ENCODE assay signal across 9 mouse cellular contexts in genomic region chr13:49480551-49480950, GRCm38 (mm10). TPM values are rescaled to one million over a fixed set of nuclear protein-coding genes. Genes with fewer than 3 reads are reported as not detected.
DNase-seq lines count a peak whose midpoint lies in the region; ATAC-seq and TF ChIP-seq lines count a peak whose summit lies in the region.
"Had no signal": no experiment of that assay in that cellular context is flagged by ENCODE, and none has a peak within 500 bp of the region (broad histone marks: within the 10 kb centered on the region; RNA-seq: fewer than 3 reads in every experiment).

No protein-coding gene starts in this region.

- no peaks in the 10 kb centered on the region for H3K27me3 ChIP-seq in forebrain, embryonic 14.5 days (replicated peaks; ENCODE audit: control insufficient read depth, insufficient read depth, low read length)
- no peaks in the 10 kb centered on the region for H3K27me3 ChIP-seq in forebrain, embryonic 11.5 days (ENCODE audit: control insufficient read depth, insufficient read depth, low read length)
- no peaks in the 10 kb centered on the region for H3K27me3 ChIP-seq in heart, postnatal 0 days (ENCODE audit: control insufficient read depth, insufficient read depth, low read length)
- no peaks in the 10 kb centered on the region for H3K27me3 ChIP-seq in stomach, embryonic 14.5 days (ENCODE audit: control insufficient read depth, insufficient read depth, low read length)
- H3K27me3 ChIP-seq: neural tube, embryonic 12.5 days had no signal

- DNase-seq in forebrain, embryonic 14.5 days (ENCODE audit: low spot score): peak; percentile 57
- DNase-seq in forebrain, embryonic 11.5 days (ENCODE audit: low spot score): no peak
- peak; percentile 44 for DNase-seq in lung, adult 2 months
- DNase-seq in lung, adult 18-20 months: no peak
- DNase-seq in heart, postnatal 0 days (ENCODE audit: low spot score): no peak
- no peak for DNase-seq in right cerebral cortex, postnatal 36 days (ENCODE audit: low spot score in 2 of 2)
- no peak for DNase-seq in spleen, adult 12 weeks (ENCODE audit: low spot score)

- H3K9ac ChIP-seq in forebrain, embryonic 14.5 days (ENCODE audit: low read length): no peak overlapping the region
- no peak overlapping the region for H3K9ac ChIP-seq in forebrain, embryonic 11.5 days (ENCODE audit: low read length)
- H3K9ac ChIP-seq in heart, postnatal 0 days (replicated peaks; ENCODE audit: low read depth, low read length): no peak overlapping the region
- H3K9ac ChIP-seq in stomach, embryonic 14.5 days (replicated peaks; ENCODE audit: low read depth, low read length): no peak overlapping the region
- H3K9ac ChIP-seq: neural tube, embryonic 12.5 days had no signal

- no peaks in the 10 kb centered on the region for H3K36me3 ChIP-seq in forebrain, embryonic 14.5 days (ENCODE audit: control insufficient read depth, insufficient read depth, low read length)
- no peaks in the 10 kb centered on the region for H3K36me3 ChIP-seq in forebrain, embryonic 11.5 days (ENCODE audit: control insufficient read depth, insufficient read depth, low read length)
- no peaks in the 10 kb centered on the region for H3K36me3 ChIP-seq in heart, postnatal 0 days (replicated peaks; ENCODE audit: control insufficient read depth, insufficient read depth, low read length)
- H3K36me3 ChIP-seq in stomach, embryonic 14.5 days (ENCODE audit: control insufficient read depth, insufficient read depth, low read length): no peaks in the 10 kb centered on the region
- H3K36me3 ChIP-seq: neural tube, embryonic 12.5 days had no signal

- peak; percentile 65 for ATAC-seq in forebrain, embryonic 14.5 days
- no peak for ATAC-seq in forebrain, embryonic 11.5 days (replicated peaks; ENCODE audit: low FRiP score)
- peak; percentile 47 for ATAC-seq in heart, postnatal 0 days (ENCODE audit: insufficient read depth, low read depth)
- no peak for ATAC-seq in stomach, embryonic 14.5 days (ENCODE audit: insufficient number of reproducible peaks, insufficient read depth, low FRiP score, low read depth)

- no peak overlapping the region for H3K4me2 ChIP-seq in forebrain, embryonic 14.5 days (ENCODE audit: low read length)
- no peak overlapping the region for H3K4me2 ChIP-seq in forebrain, embryonic 11.5 days (ENCODE audit: low read depth, low read length, severe bottlenecking)
- no peak overlapping the region for H3K4me2 ChIP-seq in heart, postnatal 0 days (ENCODE audit: low read depth, low read length)
- H3K4me2 ChIP-seq in stomach, embryonic 14.5 days (replicated peaks; ENCODE audit: low read depth, low read length): no peak overlapping the region
- H3K4me2 ChIP-seq: neural tube, embryonic 12.5 days had no signal

- TF ChIP-seq CTCF in lung, adult 2 months (IDR thresholded peaks at IDR 0.05; ENCODE audit: insufficient read depth, low read length): no peak
- TF ChIP-seq CTCF in heart, postnatal 0 days (IDR thresholded peaks at IDR 0.05; ENCODE audit: low read depth): no peak

- no peaks in the 10 kb centered on the region for H3K9me3 ChIP-seq in forebrain, embryonic 14.5 days (replicated peaks; ENCODE audit: control insufficient read depth, low read length)
- no peaks in the 10 kb centered on the region for H3K9me3 ChIP-seq in forebrain, embryonic 11.5 days (ENCODE audit: control insufficient read depth, low read length)
- no peaks in the 10 kb centered on the region for H3K9me3 ChIP-seq in heart, postnatal 0 days (replicated peaks; ENCODE audit: control insufficient read depth, low read length)
- H3K9me3 ChIP-seq in stomach, embryonic 14.5 days (ENCODE audit: control insufficient read depth, low read depth, low read length): no peaks in the 10 kb centered on the region
- H3K9me3 ChIP-seq: neural tube, embryonic 12.5 days had no signal

- no peak overlapping the region for H3K4me3 ChIP-seq in forebrain, embryonic 14.5 days (ENCODE audit: low read depth, low read length)
- no peak overlapping the region for H3K4me3 ChIP-seq in forebrain, embryonic 11.5 days (ENCODE audit: low read depth, low read length)
- H3K4me3 ChIP-seq in lung, adult 2 months (replicated peaks; ENCODE audit: extremely low read depth, low read depth, low read length): no peak overlapping the region
- no peak overlapping the region for H3K4me3 ChIP-seq in heart, postnatal 0 days (ENCODE audit: low read depth, low read length)
- H3K4me3 ChIP-seq in stomach, embryonic 14.5 days (ENCODE audit: low read depth, low read length): no peak overlapping the region
- H3K4me3 ChIP-seq: neural tube, embryonic 12.5 days had no signal

- H3K27ac ChIP-seq in forebrain, embryonic 14.5 days (ENCODE audit: low read depth, low read length): no peak overlapping the region
- no peak overlapping the region for H3K27ac ChIP-seq in forebrain, embryonic 11.5 days (ENCODE audit: low read depth, low read length)
- peak overlapping the region; percentile 67 for H3K27ac ChIP-seq in heart, postnatal 0 days (ENCODE audit: low read depth)
- H3K27ac ChIP-seq in stomach, embryonic 14.5 days (ENCODE audit: low read length): peak overlapping the region; percentile 80
- H3K27ac ChIP-seq: neural tube, embryonic 12.5 days had no signal

- no peaks in the 10 kb centered on the region for H3K4me1 ChIP-seq in forebrain, embryonic 14.5 days (ENCODE audit: control insufficient read depth, insufficient read depth, low read length)
- H3K4me1 ChIP-seq in forebrain, embryonic 11.5 days (replicated peaks; ENCODE audit: control insufficient read depth, insufficient read depth, low read length): no peaks in the 10 kb centered on the region
- H3K4me1 ChIP-seq in lung, adult 2 months (ENCODE audit: control insufficient read depth, insufficient read depth, low read length): peaks cover 8% of the 10 kb centered on the region
- H3K4me1 ChIP-seq in heart, postnatal 0 days (ENCODE audit: control insufficient read depth, insufficient read depth): peaks cover 4% of the 10 kb centered on the region
- peaks cover 18% of the 10 kb centered on the region; the same call in 1 of the 2 replicates for H3K4me1 ChIP-seq in stomach, embryonic 14.5 days (ENCODE audit: control insufficient read depth, insufficient read depth, low read length)
- H3K4me1 ChIP-seq: neural tube, embryonic 12.5 days had no signal

- TF ChIP-seq POLR2A in lung, adult 2 months (IDR thresholded peaks at IDR 0.05; ENCODE audit: borderline replicate concordance, extremely low read depth, low read depth, low read length): no peak

- 41% methylated on average over 5 of the region's 5 CpGs for WGBS in forebrain, embryonic 14.5 days
- 67% methylated on average over 5 of the region's 5 CpGs for WGBS in forebrain, embryonic 11.5 days
- 36% methylated on average over 5 of the region's 5 CpGs for WGBS in lung, adult 2 months
- 38% methylated on average over 5 of the region's 5 CpGs for WGBS in heart, postnatal 0 days
- WGBS in stomach, embryonic 14.5 days: 62% methylated on average over 5 of the region's 5 CpGs

- TF ChIP-seq EP300 in heart, postnatal 0 days (IDR thresholded peaks at IDR 0.05; ENCODE audit: low read depth): no peak

RNA-seq across cellular contexts. Expression of gene Tes3-ps, which starts 12.6 kb away (rescaled TPM):
- polyA plus RNA-seq in forebrain, embryonic 14.5 days (2014; fragmentation: Nextera tagmentation; extraction: Ambion mirVana): 0.44 and 0.59 TPM in 2 replicates
- 1.2 and 1.5 TPM in 2 replicates for polyA plus RNA-seq in forebrain, embryonic 11.5 days (2014; fragmentation: Nextera tagmentation; extraction: Ambion mirVana)
- not detected in 2 replicates for polyA plus RNA-seq in lung, adult 2 months (2012; rRNA removed)
- 0.04 and 0.27 TPM in 2 replicates for total RNA-seq in heart, postnatal 0 days (2014; rRNA removed; ENCODE audit: low replicate concordance)
- 0.70 and 0.72 TPM in 2 replicates for polyA plus RNA-seq in heart, postnatal 0 days (2015; fragmentation: Nextera tagmentation; extraction: Ambion mirVana)
- 1.2 and 1.7 TPM in 2 replicates for polyA plus RNA-seq in stomach, embryonic 14.5 days (2014; fragmentation: Nextera tagmentation; extraction: Ambion mirVana)

RNA-seq across cellular contexts. Expression of gene Ecm2, which starts 24.1 kb away (rescaled TPM):
- polyA plus RNA-seq in forebrain, embryonic 14.5 days (2014; fragmentation: Nextera tagmentation; extraction: Ambion mirVana): 0.80 and 1.2 TPM in 2 replicates
- polyA plus RNA-seq in forebrain, embryonic 11.5 days (2014; fragmentation: Nextera tagmentation; extraction: Ambion mirVana): 0.76 and 0.80 TPM in 2 replicates
- 3.1 and 7.5 TPM in 2 replicates for polyA plus RNA-seq in lung, adult 2 months (2012; rRNA removed)
- 5.3 and 6.6 TPM in 2 replicates for total RNA-seq in heart, postnatal 0 days (2014; rRNA removed; ENCODE audit: low replicate concordance)
- polyA plus RNA-seq in heart, postnatal 0 days (2015; fragmentation: Nextera tagmentation; extraction: Ambion mirVana): 5.7 and 6.4 TPM in 2 replicates
- 0.57 and 0.88 TPM in 2 replicates for polyA plus RNA-seq in stomach, embryonic 14.5 days (2014; fragmentation: Nextera tagmentation; extraction: Ambion mirVana)

RNA-seq across cellular contexts. Expression of gene Ippk, which starts 59.5 kb away (rescaled TPM):
- polyA plus RNA-seq in forebrain, embryonic 14.5 days (2014; fragmentation: Nextera tagmentation; extraction: Ambion mirVana): 12.6 and 16.5 TPM in 2 replicates
- polyA plus RNA-seq in forebrain, embryonic 11.5 days (2014; fragmentation: Nextera tagmentation; extraction: Ambion mirVana): 16.6 and 16.9 TPM in 2 replicates
- 4.9 and 7.3 TPM in 2 replicates for polyA plus RNA-seq in lung, adult 2 months (2012; rRNA removed)
- total RNA-seq in heart, postnatal 0 days (2014; rRNA removed; ENCODE audit: low replicate concordance): 8.0 and 22.3 TPM in 2 replicates
- polyA plus RNA-seq in heart, postnatal 0 days (2015; fragmentation: Nextera tagmentation; extraction: Ambion mirVana): 8.2 and 9.3 TPM in 2 replicates
- 16.3 and 17.8 TPM in 2 replicates for polyA plus RNA-seq in stomach, embryonic 14.5 days (2014; fragmentation: Nextera tagmentation; extraction: Ambion mirVana)

Comparison
In these comparisons a context has a peak if more than half of its experiments do, and no peak if none do; other contexts are left out.
1. ATAC-seq: peak in forebrain, embryonic 14.5 days (single experiment) and heart, postnatal 0 days (single experiment); none in forebrain, embryonic 11.5 days (single experiment) and stomach, embryonic 14.5 days (single experiment).
2. DNase-seq: peak in forebrain, embryonic 14.5 days (single experiment) and lung, adult 2 months (single experiment); none in forebrain, embryonic 11.5 days (single experiment), lung, adult 18-20 months (0 of 2), heart, postnatal 0 days (single experiment), right cerebral cortex, postnatal 36 days (0 of 2) and spleen, adult 12 weeks (single experiment).
3. H3K27ac ChIP-seq: peak in heart, postnatal 0 days (single experiment) and stomach, embryonic 14.5 days (single experiment); none in forebrain, embryonic 14.5 days (single experiment) and forebrain, embryonic 11.5 days (single experiment).